Mouse (Mus musculus) neural tube, embryonic 13.5 days (tissue): ENCODE data around the gene Fbxw11. TPM values are rescaled to one million over a fixed set of nuclear protein-coding genes. Genes with fewer than 3 reads are reported as not detected.

Source experiments
- ATAC-seq: fragments of 200-750 bp; cut with Nextera tagmentation; 2 replicates; pipeline ENCODE4 v1.8.0; 2017; ENCODE audit warnings: low read depth, mild to moderate bottlenecking, moderate TSS enrichment, moderate library complexity
- H3K27ac ChIP-seq: fragments of 300-500 bp; sonication (generic); replicated peaks from 2 replicates; pipeline ENCODE4 v1.5.1; 2015; ENCODE audit warnings: moderate library complexity, mild to moderate bottlenecking, inconsistent platforms
- H3K27me3 ChIP-seq: fragments of 300-500 bp; sonication (generic); 2 replicates; pipeline ENCODE4 v1.6.1; 2015; ENCODE audit warnings: mild to moderate bottlenecking, inconsistent platforms
- H3K36me3 ChIP-seq: fragments of 300-500 bp; sonication (generic); 2 replicates; pipeline ENCODE4 v1.6.1; 2015; ENCODE audit warnings: mild to moderate bottlenecking, inconsistent platforms
- H3K4me1 ChIP-seq: fragments of 300-500 bp; sonication (generic); replicated peaks from 2 replicates; pipeline ENCODE4 v1.6.1; 2015; ENCODE audit warnings: inconsistent platforms
- H3K4me2 ChIP-seq: fragments of 300-500 bp; sonication (generic); 2 replicates; pipeline ENCODE4 v1.6.1; 2015; ENCODE audit warnings: inconsistent platforms, mild to moderate bottlenecking, moderate library complexity
- H3K4me3 ChIP-seq: fragments of 300-500 bp; sonication (generic); 2 replicates; pipeline ENCODE4 v1.5.1; 2015; ENCODE audit warnings: mild to moderate bottlenecking, inconsistent platforms
- H3K9ac ChIP-seq: fragments of 300-500 bp; sonication (generic); 2 replicates; pipeline ENCODE4 v1.6.1; 2015; ENCODE audit warnings: moderate library complexity, mild to moderate bottlenecking, inconsistent platforms
- H3K9me3 ChIP-seq: fragments of 300-500 bp; sonication (generic); 2 replicates; pipeline ENCODE4 v1.6.1; 2016; ENCODE audit warnings: inconsistent platforms
- WGBS: fragments of 180-500 bp; shearing (Covaris S2); methylation state at CpG from one replicate; pipeline ENCODE4 v1.1.7; 2015; 5-methylcytosine and 5-hydroxymethylcytosine counted together
- polyA plus RNA-seq: library from polyadenylated mRNA; unstranded; fragments of >200 nt; fragmentation: Nextera tagmentation; extraction: Ambion mirVana; gene quantifications from 2 replicates; pipeline ENCODE4 v1.2.1, GENCODE M21; 2015

The Fbxw11 gene
- polyA plus RNA-seq, 1 experiment from 2014 or later, result 106 TPM

DNA sequence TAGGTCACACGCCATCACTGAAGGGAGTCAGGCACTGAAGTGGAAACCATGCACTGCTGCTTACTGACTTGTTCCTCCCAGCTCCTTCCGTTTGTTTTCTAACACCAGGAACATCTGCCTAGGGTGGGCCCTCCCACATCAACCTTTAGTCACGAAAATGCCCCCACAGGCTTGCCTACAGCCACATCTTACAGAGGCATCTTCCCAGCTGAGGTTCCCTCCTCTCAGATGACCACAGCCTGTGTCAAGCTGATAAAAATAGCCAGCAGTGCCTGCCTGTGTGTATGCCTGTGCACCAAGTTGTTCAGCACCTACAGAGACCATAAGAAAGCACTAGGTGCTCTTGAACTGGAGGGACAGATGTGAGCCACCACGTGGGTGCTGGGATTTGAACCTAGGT lies 106.3 kb downstream of the Fbxw11 start:
- H3K27ac ChIP-seq, result no peak overlapping the region
- no peak overlapping the region for H3K4me2 ChIP-seq
- no peak overlapping the region for H3K4me3 ChIP-seq
- H3K36me3 ChIP-seq, result peaks cover 39% of the 10 kb centered on the region
- no peaks in the 10 kb centered on the region for H3K9me3 ChIP-seq
- no peaks in the 10 kb centered on the region for H3K27me3 ChIP-seq
- WGBS, result 76% methylated on average over 4 of the region's 4 CpGs
- no peak overlapping the region for H3K9ac ChIP-seq
- no peak for ATAC-seq
- no peaks in the 10 kb centered on the region for H3K4me1 ChIP-seq

GRCm38 (mm10) chr11:32751863-32752594 lies 109.5 kb downstream of the Fbxw11 start:
- H3K4me3 ChIP-seq, result no peak overlapping the region
- no peak overlapping the region for H3K9ac ChIP-seq
- H3K4me2 ChIP-seq, result no peak overlapping the region
- no peaks in the 10 kb centered on the region for H3K9me3 ChIP-seq
- H3K4me1 ChIP-seq, result no peaks in the 10 kb centered on the region
- 68% methylated on average over 7 of the region's 7 CpGs for WGBS
- no peak overlapping the region for H3K27ac ChIP-seq
- H3K36me3 ChIP-seq, result peaks cover 11% of the 10 kb centered on the region
- no peak for ATAC-seq
- H3K27me3 ChIP-seq, result no peaks in the 10 kb centered on the region

- no peak overlapping the region for H3K9ac ChIP-seq
- H3K4me2 ChIP-seq, result no peak overlapping the region
- H3K9me3 ChIP-seq, result no peaks in the 10 kb centered on the region
- no peaks in the 10 kb centered on the region for H3K4me1 ChIP-seq
- H3K36me3 ChIP-seq, result peaks cover 5% of the 10 kb centered on the region
- no peak overlapping the region for H3K4me3 ChIP-seq
- no peak overlapping the region for H3K27ac ChIP-seq
- ATAC-seq, result no peak
- WGBS, result 90% methylated on average over 5 of the region's 5 CpGs
- no peaks in the 10 kb centered on the region for H3K27me3 ChIP-seq
Observed at GRCm38 (mm10) chr11:32752595-32752885, 110.0 kb downstream of the Fbxw11 start.

GRCm38 (mm10) chr11:32753358-32753757 lies 110.8 kb downstream of the Fbxw11 start:
- WGBS, result 89% methylated on average over 2 of the region's 2 CpGs
- Histone ChIP-seq H3K9ac (no peak overlapping the region), H3K4me2 (no peak overlapping the region), H3K9me3 (no peaks in the 10 kb centered on the region), H3K4me1 (no peaks in the 10 kb centered on the region), H3K27ac (no peak overlapping the region), H3K36me3 (no peaks in the 10 kb centered on the region), H3K4me3 (no peak overlapping the region), H3K27me3 (no peaks in the 10 kb centered on the region)
- ATAC-seq, result no peak

DNA sequence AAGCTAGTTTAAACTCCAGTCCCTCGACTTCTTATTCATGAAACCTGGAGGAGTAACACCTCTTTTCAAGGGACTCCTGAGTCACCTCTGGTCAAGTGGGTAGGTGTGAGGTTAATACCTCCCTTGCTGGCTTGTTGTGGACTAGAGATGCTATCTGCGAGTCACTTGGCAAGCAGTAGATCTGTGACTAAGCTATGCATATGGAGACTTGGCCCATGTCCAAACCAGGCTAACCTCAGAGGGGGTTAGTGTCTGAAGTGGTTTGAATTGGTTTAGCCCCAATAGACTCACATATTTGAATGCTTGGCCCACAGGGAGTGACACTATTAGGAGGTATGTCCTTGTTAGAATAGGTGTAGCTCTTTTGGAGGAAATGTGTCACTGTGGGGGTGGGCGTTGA lies 120.2 kb downstream of the Fbxw11 start:
- no peak overlapping the region for H3K4me3 ChIP-seq
- no peak overlapping the region for H3K9ac ChIP-seq
- WGBS, result 70% methylated on average over 3 of the region's 3 CpGs
- no peak overlapping the region for H3K4me2 ChIP-seq
- no peak for ATAC-seq
- H3K27ac ChIP-seq, result no peak overlapping the region
- H3K27me3 ChIP-seq, result no peaks in the 10 kb centered on the region
- peaks cover 7% of the 10 kb centered on the region for H3K4me1 ChIP-seq
- H3K9me3 ChIP-seq, result no peaks in the 10 kb centered on the region
- H3K36me3 ChIP-seq, result no peaks in the 10 kb centered on the region

DNA sequence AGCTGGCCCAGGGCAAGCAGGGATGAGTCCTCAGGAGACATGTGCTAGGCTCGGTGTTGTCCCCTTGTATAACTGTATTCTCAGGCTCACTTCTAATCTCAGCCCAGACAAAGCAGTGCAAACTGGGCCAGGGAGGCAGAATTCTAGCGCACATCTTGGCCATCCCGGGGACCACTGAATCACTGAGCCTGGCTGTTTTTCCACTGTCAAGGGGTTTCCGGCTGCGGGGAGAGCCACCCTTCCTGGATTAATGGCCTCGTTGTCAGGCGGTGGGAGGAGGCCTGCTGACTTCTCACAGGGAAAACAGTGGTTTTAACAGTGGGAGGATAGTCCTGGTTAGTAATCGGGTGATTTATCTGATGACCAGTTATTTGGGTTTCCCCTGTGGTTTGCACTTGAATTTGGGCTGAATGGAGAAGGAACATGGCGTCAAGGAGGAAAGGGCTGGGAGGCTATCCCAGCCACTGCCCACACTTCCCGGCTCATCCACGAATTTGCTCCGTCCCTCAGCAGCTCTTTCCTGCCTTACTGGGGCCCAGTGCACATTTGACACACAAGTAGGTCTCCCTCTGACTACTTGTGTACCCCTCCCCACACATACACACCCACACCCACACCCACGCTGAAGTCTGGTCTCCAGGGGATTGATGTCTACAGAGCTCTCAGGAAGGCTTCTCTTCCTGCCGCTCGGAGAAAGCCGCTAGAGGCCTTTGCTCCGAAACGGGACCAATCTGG lies 125.1 kb downstream of the Fbxw11 start:
- 0 out of 2 replicates have a peak overlapping the region, but pooled peaks have one; percentile 12 for H3K9ac ChIP-seq
- 60% methylated on average over 18 of the region's 18 CpGs for WGBS
- ATAC-seq, result no peak

DNA sequence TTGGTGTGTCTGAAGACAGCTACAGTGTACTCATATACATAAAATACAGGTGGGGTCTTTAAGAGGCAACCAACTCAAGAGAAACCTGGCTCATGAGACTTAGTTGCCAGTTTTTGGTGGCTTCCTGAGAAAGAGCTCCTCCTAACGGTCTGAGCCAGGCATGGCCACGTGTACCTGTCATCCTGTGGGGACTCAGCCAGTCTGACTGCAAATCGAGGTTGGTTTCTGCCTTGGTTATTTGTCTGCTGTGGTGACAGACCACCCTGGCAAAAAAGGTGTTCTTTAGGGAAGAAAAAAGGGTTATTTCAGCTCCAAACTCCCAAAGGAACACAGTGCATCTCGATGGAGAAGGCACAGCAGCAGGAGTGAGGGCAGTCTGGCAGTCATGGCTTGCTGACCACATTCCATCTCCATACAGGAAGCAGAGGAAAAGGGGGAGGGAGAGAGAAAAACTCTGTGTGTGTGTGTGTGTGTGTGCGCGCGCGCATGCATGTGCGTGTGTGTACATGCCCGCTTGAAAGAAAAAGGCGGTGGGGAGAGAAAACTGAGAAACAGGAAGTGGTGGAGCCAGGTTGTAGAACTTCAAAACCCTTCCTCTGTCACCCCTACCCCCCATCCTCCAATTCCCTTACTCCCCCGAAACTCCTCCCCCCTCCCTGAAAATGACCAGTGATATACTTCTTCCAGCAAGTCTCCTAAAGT lies 126.3 kb downstream of the Fbxw11 start:
- 82% methylated on average over 12 of the region's 12 CpGs for WGBS
- no peak overlapping the region for H3K27ac ChIP-seq
- H3K4me2 ChIP-seq, result no peak overlapping the region
- H3K27me3 ChIP-seq, result no peaks in the 10 kb centered on the region
- no peaks in the 10 kb centered on the region for H3K9me3 ChIP-seq
- no peak overlapping the region for H3K9ac ChIP-seq
- H3K4me1 ChIP-seq, result peaks cover 11% of the 10 kb centered on the region
- H3K36me3 ChIP-seq, result no peaks in the 10 kb centered on the region
- ATAC-seq, result no peak
- H3K4me3 ChIP-seq, result no peak overlapping the region

More for the DNA sequence above, 125.1 kb downstream of the Fbxw11 start:
- Histone ChIP-seq H3K4me3 (no peak overlapping the region), H3K27ac (no peak overlapping the region), H3K9me3 (no peaks in the 10 kb centered on the region), H3K4me1 (peaks cover 11% of the 10 kb centered on the region), H3K4me2 (no peak overlapping the region), H3K36me3 (no peaks in the 10 kb centered on the region), H3K27me3 (no peaks in the 10 kb centered on the region)

GRCm38 (mm10) chr11:32780747-32781536 lies 138.4 kb downstream of the Fbxw11 start:
- Histone ChIP-seq H3K9ac (no peak overlapping the region; the same call in 1 of the 2 replicates), H3K27ac (peak overlapping the region; percentile 67), H3K4me2 (peak overlapping the region; percentile 13; the same call in 1 of the 2 replicates), H3K9me3 (peaks cover 6% of the 10 kb centered on the region; the same call in 1 of the 2 replicates), H3K4me1 (peaks cover 10% of the 10 kb centered on the region), H3K36me3 (no peaks in the 10 kb centered on the region), H3K4me3 (no peak overlapping the region), H3K27me3 (no peaks in the 10 kb centered on the region)
- 21% methylated on average over 11 of the region's 11 CpGs for WGBS
- peak; percentile 83 for ATAC-seq

DNA sequence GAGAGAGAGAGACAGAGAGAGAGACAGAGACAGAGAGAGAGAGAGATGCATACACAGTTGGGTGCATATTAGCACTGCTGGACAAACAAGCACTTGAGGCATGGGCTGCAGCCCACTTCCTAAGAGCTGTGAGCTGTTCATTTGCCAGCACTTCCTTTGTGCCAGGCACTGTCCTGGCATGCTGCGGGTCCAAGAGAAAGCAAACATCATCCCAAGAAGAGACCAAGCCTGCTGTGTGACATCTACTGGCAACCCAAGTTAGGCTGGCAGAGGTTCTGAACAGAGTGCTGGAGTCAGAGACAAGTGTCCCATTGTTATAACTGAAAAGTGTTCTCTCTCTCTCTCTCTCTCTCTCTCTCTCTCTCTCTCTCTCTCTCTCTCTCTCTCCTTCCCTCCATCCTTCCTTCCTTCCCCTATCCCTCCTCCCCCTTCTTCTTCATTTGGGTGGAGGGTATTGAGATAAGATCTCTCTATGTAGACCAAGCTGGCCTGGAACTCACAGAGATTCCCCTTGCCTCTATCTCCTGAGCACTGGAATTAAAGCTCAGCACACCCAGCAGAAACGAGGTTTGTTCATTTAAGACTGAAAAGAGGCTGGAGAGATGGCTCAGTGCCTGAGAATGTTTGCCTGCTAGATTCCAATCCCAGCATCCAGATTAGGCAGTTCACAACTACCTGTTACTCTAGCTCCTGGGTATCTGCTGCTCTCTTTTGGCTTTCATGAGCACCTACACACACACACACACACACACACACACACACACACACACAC lies 139.3 kb downstream of the Fbxw11 start:
- Histone ChIP-seq H3K27ac (no peak overlapping the region), H3K9me3 (peaks cover under 1% of the 10 kb centered on the region; the same call in 1 of the 2 replicates), H3K4me3 (no peak overlapping the region), H3K36me3 (no peaks in the 10 kb centered on the region), H3K4me1 (peaks cover 10% of the 10 kb centered on the region), H3K4me2 (no peak overlapping the region), H3K27me3 (no peaks in the 10 kb centered on the region), H3K9ac (no peak overlapping the region)
- WGBS, result 61% methylated on average over 2 of the region's 2 CpGs
- peak; percentile 57; the same call in 1 of the 2 replicates for ATAC-seq

GRCm38 (mm10) chr11:32782724-32783123 lies 140.2 kb downstream of the Fbxw11 start:
- WGBS, result 81% methylated on average over 3 of the region's 3 CpGs
- Histone ChIP-seq H3K4me1 (peaks cover 10% of the 10 kb centered on the region), H3K27ac (no peak overlapping the region), H3K4me3 (no peak overlapping the region), H3K4me2 (no peak overlapping the region), H3K27me3 (no peaks in the 10 kb centered on the region), H3K36me3 (no peaks in the 10 kb centered on the region), H3K9me3 (no peaks in the 10 kb centered on the region), H3K9ac (no peak overlapping the region)
- no peak for ATAC-seq

GRCm38 (mm10) chr11:32785591-32786147 lies 143.1 kb downstream of the Fbxw11 start:
- no peaks in the 10 kb centered on the region for H3K9me3 ChIP-seq

More at GRCm38 (mm10) chr11:32785591-32786147, 143.1 kb downstream of the Fbxw11 start:
- H3K4me2 ChIP-seq, result no peak overlapping the region
- peaks cover 6% of the 10 kb centered on the region for H3K4me1 ChIP-seq
- WGBS, result 90% methylated on average over 6 of the region's 6 CpGs
- no peak overlapping the region for H3K4me3 ChIP-seq
- H3K9ac ChIP-seq, result no peak overlapping the region
- no peak for ATAC-seq
- no peak overlapping the region for H3K27ac ChIP-seq
- no peaks in the 10 kb centered on the region for H3K27me3 ChIP-seq
- H3K36me3 ChIP-seq, result no peaks in the 10 kb centered on the region
